Mouse (Mus musculus): ENCODE results near the gene Lrguk.

Lrguk gene

GRCm38 (mm10) chr6:34028933-34029745, at the start of gene Lrguk:
Gene Lrguk, plus strand, starts transcription at chr6:34029448.
- in situ Hi-C loops (cut with MseI, MboI), result no loop called here

GRCm38 (mm10) chr6:33982709-33983108, 46.5 kb upstream of the Lrguk start:
- in situ Hi-C loops (cut with MseI, MboI), result no loop called here

DNA sequence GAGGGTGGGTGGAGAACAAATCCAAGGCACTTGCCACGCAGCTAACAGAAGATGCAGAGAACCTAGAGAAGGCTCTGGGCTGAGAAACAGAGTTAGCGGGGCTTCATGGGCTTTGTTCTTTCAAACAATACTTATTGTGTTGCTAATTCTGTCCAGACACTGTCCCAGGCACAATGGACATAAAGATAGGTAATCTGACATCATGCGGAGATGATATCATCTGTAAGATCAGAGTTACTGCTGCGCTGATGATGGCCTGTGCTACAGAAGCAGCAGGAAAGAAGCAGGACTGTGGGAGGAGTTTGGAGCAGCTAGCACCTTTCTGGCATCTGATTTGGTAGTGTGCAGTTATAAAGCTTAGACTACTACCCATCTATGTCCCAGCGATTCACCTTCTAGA, 42.1 kb upstream of the Lrguk start:
- in situ Hi-C loops (cut with MseI, MboI), result no loop called here

- in situ Hi-C loops (cut with MseI, MboI), result no loop called here
Observed at GRCm38 (mm10) chr6:33992213-33993034, 36.8 kb upstream of the Lrguk start.

DNA sequence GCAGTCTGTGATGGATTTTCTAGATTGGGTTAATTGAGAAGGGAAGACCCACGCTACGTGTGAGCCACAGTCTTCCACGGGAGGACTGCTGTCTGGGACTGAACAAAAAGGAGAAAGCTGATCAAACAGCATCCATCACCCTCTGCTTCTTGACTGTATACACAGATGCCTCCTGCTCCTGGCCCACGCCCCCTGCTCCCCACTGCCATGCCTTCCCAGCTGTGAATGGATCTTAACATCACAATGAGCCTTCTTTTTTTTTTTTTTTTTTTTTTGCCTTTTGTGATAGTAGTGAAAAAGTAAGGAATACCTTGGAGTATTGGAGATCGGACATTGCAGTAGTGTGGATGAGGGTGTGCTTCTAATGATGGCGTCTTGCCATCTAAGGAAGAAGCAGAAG, 35.4 kb upstream of the Lrguk start:
- in situ Hi-C loops (cut with MseI, MboI), result no loop called here

GRCm38 (mm10) chr6:33998590-33998989, 30.7 kb upstream of the Lrguk start:
- in situ Hi-C loops (cut with MseI, MboI), result no loop called here

DNA sequence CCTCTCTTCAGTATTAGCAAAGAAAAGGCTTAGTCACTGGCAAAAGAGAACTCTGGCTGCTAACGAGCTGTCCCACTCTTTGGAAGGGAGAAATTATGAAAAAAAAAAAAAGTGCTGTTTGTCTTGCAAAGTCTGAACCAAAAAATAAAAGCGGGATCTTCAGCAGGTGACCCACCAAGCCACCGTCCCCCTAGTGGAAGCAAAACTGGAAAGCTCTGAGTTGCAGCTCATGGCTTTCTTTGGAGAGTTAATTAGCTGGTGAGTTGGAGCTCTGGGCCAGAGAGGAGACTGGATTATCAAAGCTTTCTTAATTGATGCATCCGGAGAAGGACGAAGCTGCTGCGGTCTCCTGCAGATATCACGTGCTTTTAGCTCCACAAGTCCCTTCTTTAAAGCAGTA, 29.7 kb upstream of the Lrguk start:
- in situ Hi-C loops (cut with MseI, MboI), result no loop called here

- in situ Hi-C loops (cut with MseI, MboI), result no loop called here
Observed at GRCm38 (mm10) chr6:34000644-34001043, 28.6 kb upstream of the Lrguk start.

DNA sequence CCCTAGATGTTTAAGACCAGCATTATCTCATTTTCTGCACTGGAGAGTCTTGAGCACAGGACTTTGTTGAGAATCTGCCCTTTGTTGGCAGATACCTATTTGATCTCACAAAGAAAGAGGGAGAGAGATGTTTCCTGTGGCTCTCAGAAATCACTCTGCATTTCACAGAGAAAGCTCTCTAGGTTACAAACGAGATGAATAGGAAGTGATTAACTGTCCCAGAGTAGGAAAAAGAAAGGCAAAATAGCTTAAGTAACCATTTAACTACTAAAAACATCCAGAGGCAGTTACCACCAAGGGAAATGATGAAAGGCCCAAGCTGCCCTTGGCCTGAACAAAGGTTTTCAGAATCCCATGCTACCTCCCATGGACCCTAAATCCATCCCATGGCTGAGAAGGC, 26.2 kb upstream of the Lrguk start:
- in situ Hi-C loops (cut with MseI, MboI), result no loop called here

GRCm38 (mm10) chr6:34013469-34013868, 15.8 kb upstream of the Lrguk start:
- in situ Hi-C loops (cut with MseI, MboI), result no loop called here

DNA sequence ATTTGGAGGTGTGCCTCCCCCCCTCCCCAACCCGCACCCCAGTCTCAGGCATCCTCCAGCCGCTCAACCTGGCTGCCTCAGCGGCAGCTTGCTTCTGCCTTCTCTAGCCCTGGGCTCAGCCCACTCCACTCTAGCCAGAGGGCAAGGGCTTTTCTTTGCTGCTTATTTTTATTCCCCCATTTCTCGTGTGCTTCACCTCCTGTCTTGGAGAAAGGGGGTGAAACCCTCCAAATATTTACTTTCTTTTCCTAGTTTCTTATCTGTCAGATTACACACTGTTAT, 439 bp downstream of the Lrguk start:
- in situ Hi-C loops (cut with MseI, MboI), result no loop called here

DNA sequence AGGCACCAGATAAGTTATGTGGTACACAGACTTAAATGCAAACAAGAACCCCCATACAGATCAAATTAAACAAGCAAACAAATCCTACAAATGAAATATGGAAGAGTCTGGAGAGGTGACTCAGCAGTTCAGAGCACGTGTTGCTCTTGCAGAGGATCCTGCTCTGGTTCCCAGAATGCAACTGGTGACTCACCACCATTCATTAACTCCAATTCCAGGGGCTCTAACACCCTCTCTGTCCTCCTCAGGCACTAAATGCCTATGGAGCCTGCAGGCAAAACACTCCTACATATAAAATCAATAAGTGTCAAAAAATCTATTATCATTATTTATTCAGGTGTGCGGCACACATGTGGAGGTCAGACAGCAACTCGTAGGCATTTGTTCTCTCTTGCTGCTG, 4.8 kb downstream of the Lrguk start:
- in situ Hi-C loops (cut with MseI, MboI), result no loop called here

GRCm38 (mm10) chr6:34034577-34035461, 5.6 kb downstream of the Lrguk start:
- in situ Hi-C loops (cut with MseI, MboI), result no loop called here

- in situ Hi-C loops (cut with MseI, MboI), result loop anchor here in 1 of 2 experiments (10.0 kb wide), 1 partner anchor 154 kb away; no protein-coding TSS in a partner anchor
Observed at GRCm38 (mm10) chr6:34040624-34041235, 11.5 kb downstream of the Lrguk start.

- in situ Hi-C loops (cut with MseI, MboI), result loop anchor here in 1 of 2 experiments (10.0 kb wide), 1 partner anchor 153 kb away; no protein-coding TSS in a partner anchor
Observed at GRCm38 (mm10) chr6:34041589-34042280, 12.5 kb downstream of the Lrguk start.

GRCm38 (mm10) chr6:34044228-34044811, 15.1 kb downstream of the Lrguk start:
- in situ Hi-C loops (cut with MseI, MboI), result loop anchor here in 1 of 2 experiments (10.0 kb wide), 1 partner anchor 150 kb away; no protein-coding TSS in a partner anchor

DNA sequence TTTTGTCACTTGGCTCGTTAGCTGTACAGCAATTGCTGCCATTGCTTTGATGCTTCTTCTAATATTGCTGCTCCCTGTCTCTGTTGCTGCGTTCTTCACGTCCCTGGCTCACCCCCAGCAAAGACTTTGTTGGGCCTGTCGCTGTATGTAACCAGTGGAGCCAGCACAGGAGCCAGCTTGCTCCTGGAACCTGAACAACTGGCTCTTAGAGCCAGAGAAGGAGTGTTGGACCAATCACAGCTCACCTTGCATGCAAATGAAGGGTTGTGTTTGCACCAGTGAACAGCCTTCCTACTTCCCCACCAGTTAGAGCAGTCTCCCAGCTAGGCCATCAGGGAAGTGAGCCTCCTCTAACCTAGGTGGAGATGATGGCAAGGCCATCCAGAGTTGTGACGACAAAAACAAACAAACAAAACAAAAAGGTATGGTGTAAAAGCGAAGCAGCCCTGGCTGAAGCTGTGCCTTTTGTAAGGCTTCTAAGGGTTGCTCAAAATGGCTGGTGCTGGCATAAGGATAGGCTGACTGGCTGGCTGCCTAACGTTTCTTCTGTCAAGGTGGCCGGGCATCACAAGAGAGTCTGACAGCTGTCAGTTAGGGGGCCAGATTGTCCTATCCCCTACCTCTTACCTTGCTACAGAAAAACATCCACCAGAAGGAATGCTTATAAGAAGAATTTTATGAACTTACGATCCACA, 15.7 kb downstream of the Lrguk start:
- in situ Hi-C loops (cut with MseI, MboI), result loop anchor here in 1 of 2 experiments (10.0 kb wide), 1 partner anchor 150 kb away; no protein-coding TSS in a partner anchor

GRCm38 (mm10) chr6:34046551-34047186, 17.4 kb downstream of the Lrguk start:
- in situ Hi-C loops (cut with MseI, MboI), result loop anchor here in 1 of 2 experiments (10.0 kb wide), 1 partner anchor 148 kb away; no protein-coding TSS in a partner anchor

DNA sequence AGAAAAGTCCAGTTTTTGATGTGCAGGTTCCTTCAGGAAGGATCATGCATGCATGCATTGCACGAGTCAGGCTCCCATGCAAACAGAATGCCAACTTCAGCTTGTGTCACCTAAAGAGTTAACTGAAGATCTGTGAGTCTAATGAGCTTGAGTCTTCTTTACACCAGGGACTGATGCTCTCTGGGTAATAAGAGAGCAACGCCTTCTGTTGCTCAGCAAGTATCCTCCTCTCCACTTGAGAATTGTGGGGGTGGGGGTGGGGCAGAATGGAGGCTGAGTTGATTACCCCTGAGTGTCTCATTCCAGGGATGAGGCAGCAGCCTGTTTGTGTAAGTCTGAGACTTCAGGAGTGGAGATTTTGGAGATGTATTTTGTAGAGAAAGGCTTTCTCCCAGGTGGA, 20.2 kb downstream of the Lrguk start:
- in situ Hi-C loops (cut with MseI, MboI), result loop anchor here in 1 of 2 experiments (10.0 kb wide), 1 partner anchor 145 kb away; no protein-coding TSS in a partner anchor
